In the genomic region with DNA sequence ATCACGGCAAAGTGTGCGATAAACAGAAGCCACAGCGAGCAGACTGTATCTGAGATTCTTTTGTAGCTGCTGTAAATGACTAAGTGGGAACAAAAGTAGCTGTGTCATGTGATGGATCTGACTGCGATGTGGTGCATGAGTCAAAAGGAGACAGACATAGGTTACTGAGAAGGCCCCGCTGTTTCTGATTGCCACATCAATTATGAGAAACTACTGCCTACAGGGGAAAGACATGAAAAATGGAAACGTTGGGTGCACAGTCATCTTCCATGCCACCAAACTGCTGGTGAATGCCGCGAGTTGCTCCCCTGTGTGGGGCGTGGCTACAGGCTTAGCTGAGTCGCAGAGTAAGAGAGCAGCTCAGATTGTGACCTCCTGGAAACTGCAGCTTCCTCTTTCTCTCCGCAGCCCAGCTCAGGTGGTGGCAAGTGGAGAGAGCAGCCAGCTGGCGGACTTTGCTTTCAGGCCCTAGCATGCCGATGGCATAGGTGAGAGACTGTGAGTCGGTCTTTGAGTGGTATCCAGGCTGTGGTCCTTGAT, we compare ENCODE assay signal across 8 mouse cellular contexts.
DNase-seq lines count a peak whose midpoint lies in the region; ATAC-seq and TF ChIP-seq lines count a peak whose summit lies in the region.

No protein-coding gene starts in this region.

- H3K4me1 ChIP-seq in cerebellum, adult 2 months (ENCODE audit: control insufficient read depth, insufficient read depth, low read length): peaks cover 10% of the 10 kb centered on the region; the same call in 1 of the 2 replicates
- no peaks in the 10 kb centered on the region for H3K4me1 ChIP-seq in kidney, embryonic 16.5 days (ENCODE audit: insufficient read depth, low read length)
- H3K4me1 ChIP-seq in midbrain, embryonic 14.5 days (ENCODE audit: control insufficient read depth, insufficient read depth, low read length): peaks cover 24% of the 10 kb centered on the region

- TF ChIP-seq CTCF in cerebellum, adult 2 months (IDR thresholded peaks at IDR 0.05; ENCODE audit: borderline replicate concordance, insufficient read depth, low read depth, low read length): no peak

- H3K4me2 ChIP-seq in kidney, embryonic 16.5 days (replicated peaks; ENCODE audit: low read depth, low read length): peak overlapping the region; percentile 54
- peak overlapping the region; percentile 39 for H3K4me2 ChIP-seq in midbrain, embryonic 14.5 days (ENCODE audit: low read length)

- peak overlapping the region; percentile 38; the same call in 1 of the 2 replicates for H3K9ac ChIP-seq in kidney, embryonic 16.5 days (replicated peaks; ENCODE audit: low read length)
- H3K9ac ChIP-seq in midbrain, embryonic 14.5 days (replicated peaks; ENCODE audit: low read length): no peak overlapping the region

- 0 out of 2 replicates have a peak overlapping the region, but pooled peaks have one; percentile 1 for H3K27ac ChIP-seq in cerebellum, adult 2 months (ENCODE audit: insufficient read depth, low read length)
- no peak overlapping the region for H3K27ac ChIP-seq in kidney, embryonic 16.5 days (ENCODE audit: low read length)
- peak overlapping the region; percentile 49 for H3K27ac ChIP-seq in midbrain, embryonic 14.5 days (replicated peaks; ENCODE audit: low read depth, low read length)

- DNase-seq in 3134 (ENCODE audit: extremely low read depth, insufficient read length, low spot score): peak; percentile 67
- DNase-seq in cerebellum, adult 2 months: peak; percentile 63 to 70
- peak; percentile 64 for DNase-seq in midbrain, embryonic 14.5 days
- DNase-seq in thymus, postnatal 14 days: peak; percentile 61
- no peak for DNase-seq in right cerebral cortex, postnatal 14 days

- H3K36me3 ChIP-seq in kidney, embryonic 16.5 days (ENCODE audit: insufficient read depth, low read length): no peaks in the 10 kb centered on the region
- H3K36me3 ChIP-seq in midbrain, embryonic 14.5 days (ENCODE audit: control insufficient read depth, insufficient read depth, low read length): no peaks in the 10 kb centered on the region

- H3K4me3 ChIP-seq in cerebellum, adult 2 months (replicated peaks; ENCODE audit: insufficient read depth, low read depth, low read length): peak overlapping the region; percentile 38
- H3K4me3 ChIP-seq in kidney, embryonic 16.5 days (ENCODE audit: low read length): peak overlapping the region; percentile 25
- peak overlapping the region; percentile 19 for H3K4me3 ChIP-seq in midbrain, embryonic 14.5 days (replicated peaks; ENCODE audit: low read depth, low read length)

- TF ChIP-seq POLR2A in cerebellum, adult 2 months (IDR thresholded peaks at IDR 0.05; ENCODE audit: borderline replicate concordance, insufficient read depth, low read length): no peak

- peak; percentile 84 for ATAC-seq in CD4-positive, CD25-positive, alpha-beta regulatory T cell, adult 4 months
- peak; percentile 99 for ATAC-seq in granulocyte monocyte progenitor cell, adult 5-6 weeks (replicated peaks; ENCODE audit: poor library complexity, severe bottlenecking)
- ATAC-seq in kidney, embryonic 16.5 days (ENCODE audit: low FRiP score, low TSS enrichment): 0 out of 2 replicates have a peak, but pooled peaks have one; percentile 59
- no peak for ATAC-seq in midbrain, embryonic 14.5 days (ENCODE audit: low FRiP score, low TSS enrichment)

- no peaks in the 10 kb centered on the region for H3K27me3 ChIP-seq in cerebellum, adult 2 months (ENCODE audit: control insufficient read depth, insufficient read depth, low read length)
- no peaks in the 10 kb centered on the region for H3K27me3 ChIP-seq in kidney, embryonic 16.5 days (ENCODE audit: insufficient read depth, low read length)
- H3K27me3 ChIP-seq in midbrain, embryonic 14.5 days (ENCODE audit: control insufficient read depth, insufficient read depth, low read length): no peaks in the 10 kb centered on the region

- no peaks in the 10 kb centered on the region for H3K9me3 ChIP-seq in kidney, embryonic 16.5 days (ENCODE audit: low read length)
- no peaks in the 10 kb centered on the region for H3K9me3 ChIP-seq in midbrain, embryonic 14.5 days (ENCODE audit: control insufficient read depth, low read length)

- WGBS in cerebellum, adult 2 months: 16% methylated on average over 14 of the region's 14 CpGs
- 14% methylated on average over 14 of the region's 14 CpGs for whole genome bisulfite sequencing in kidney, embryonic 16.5 days
- 8% methylated on average over 14 of the region's 14 CpGs for WGBS in midbrain, embryonic 14.5 days
